Mouse (Mus musculus) ES-E14 (cell line): Measurements from ENCODE around the gene Hdhd5. TPM values are rescaled to one million over a fixed set of nuclear protein-coding genes. Genes with fewer than 3 reads are reported as not detected.

Experiments used
- DNase-seq: peaks from one replicate; pipeline ENCODE4 v3.0.0-alpha.2; 2013; ENCODE audit warnings: low read depth, low spot score
- H3K27ac ChIP-seq: 2 replicates; pipeline ENCODE4 v1.5.1; 2012; ENCODE audit warnings: low read depth, mild to moderate bottlenecking, low read length, moderate library complexity, mixed read lengths; ENCODE audit not compliant: poor library complexity, insufficient read depth, severe bottlenecking
- H3K36me3 ChIP-seq: 2 replicates; pipeline ENCODE4 v1.6.1; 2012; ENCODE audit warnings: mild to moderate bottlenecking, low read length, moderate library complexity, mixed read lengths; ENCODE audit not compliant: control insufficient read depth, poor library complexity, insufficient read depth, severe bottlenecking
- H3K4me1 ChIP-seq, 2 experiments: fragments of 150-350 bp in 1 of 2; sonication (generic) in 1 of 2; 2 replicates each; pipeline ENCODE4 v1.6.1; 2012; ENCODE audit warnings: low read length in 2 of 2, mild to moderate bottlenecking in 1 of 2, mixed read lengths in 1 of 2; ENCODE audit not compliant: control insufficient read depth in 2 of 2, insufficient read depth in 2 of 2, poor library complexity in 1 of 2
- H3K4me3 ChIP-seq, 2 experiments: fragments of 150-350 bp in 1 of 2; sonication (generic) in 1 of 2; 2 replicates each; pipeline ENCODE4 v1.5.1; 2012; ENCODE audit warnings: low read length in 2 of 2, low read depth in 1 of 2, mild to moderate bottlenecking in 1 of 2, mixed read lengths in 1 of 2; ENCODE audit not compliant: insufficient read depth in 1 of 2, poor library complexity in 1 of 2, severe bottlenecking in 1 of 2
- H3K9ac ChIP-seq: 2 replicates; pipeline ENCODE4 v1.6.1; 2012; ENCODE audit warnings: low read depth, mild to moderate bottlenecking, low read length, mixed read lengths; ENCODE audit not compliant: poor library complexity, insufficient read depth, severe bottlenecking
- H3K9me3 ChIP-seq: fragments of 150-350 bp; sonication (generic); 2 replicates; pipeline ENCODE4 v1.6.1; 2012; ENCODE audit warnings: low read depth, mild to moderate bottlenecking, low read length; ENCODE audit not compliant: control insufficient read depth, insufficient read depth
- CHD2 ChIP-seq: IDR thresholded peaks from 2 replicates; pipeline ENCODE4 v1.6.1; 2014; ENCODE audit warnings: mild to moderate bottlenecking, low read depth, low read length, inconsistent platforms
- HCFC1 ChIP-seq: IDR thresholded peaks from 2 replicates; pipeline ENCODE4 v1.6.1; 2012; ENCODE audit warnings: low read length, inconsistent platforms, borderline replicate concordance; ENCODE audit not compliant: insufficient read depth
- MAFK ChIP-seq: IDR thresholded peaks from 2 replicates; pipeline ENCODE4 v1.6.1; 2014; ENCODE audit warnings: mild to moderate bottlenecking, low read depth, low read length, inconsistent platforms; ENCODE audit not compliant: insufficient read depth
- ZC3H11A ChIP-seq: IDR thresholded peaks from 2 replicates; pipeline ENCODE4 v1.6.1; 2012; ENCODE audit warnings: low read depth, mild to moderate bottlenecking, inconsistent platforms, low read length, borderline replicate concordance
- ZNF384 ChIP-seq: IDR thresholded peaks from 2 replicates; pipeline ENCODE4 v1.6.1; 2012; ENCODE audit warnings: low read depth, low read length, inconsistent platforms
- in situ Hi-C, 2 experiments: fragments of 600-800 bp; cut with MboI; formaldehyde crosslinking; loops; one replicate each; pipeline ENCODE4 v1.15.1; 2025; ENCODE audit warnings: low sequenced_read_pairs in 2 of 2, inconsistent platforms in 1 of 2; ENCODE audit not compliant: unreplicated experiment in 2 of 2
- total RNA-seq: library from RNA; depleted of rRNA; stranded (reverse); fragments of 300-350 nt; gene quantifications from 2 replicates; pipeline ENCODE4 v1.2.3, GENCODE M21; 2012; rRNA removed

Gene Hdhd5
- total RNA-seq, 1 experiment, result 27.4 TPM

GRCm38 (mm10) chr6:120462251-120462650 is 68.9 kb downstream of the Hdhd5 start:
- Histone ChIP-seq H3K36me3 (no peaks in the 10 kb centered on the region), H3K4me3 (no peak overlapping the region), H3K27ac (no peak overlapping the region), H3K4me1 (peaks cover 0 to 5% of the 10 kb centered on the region in 2 experiments; a peak in 2 of 4 replicates), H3K9me3 (no peaks in the 10 kb centered on the region), H3K9ac (no peak overlapping the region)
- TF ChIP-seq ZC3H11A (no peak), HCFC1 (no peak), ZNF384 (no peak), CHD2 (no peak), MAFK (no peak)
- no peak for DNase-seq
- in situ Hi-C loops, result no loop called here

- DNase-seq, result no peak
- peaks cover 0 to 5% of the 10 kb centered on the region in 2 experiments; a peak in 2 of 4 replicates for H3K4me1 ChIP-seq
- no peaks in the 10 kb centered on the region for H3K9me3 ChIP-seq
- TF ChIP-seq CHD2, result no peak
- no peak for TF ChIP-seq HCFC1
- TF ChIP-seq MAFK, result no peak
- no peak for TF ChIP-seq ZC3H11A
- no peak for TF ChIP-seq ZNF384
- in situ Hi-C loops, result no loop called here
- H3K9ac ChIP-seq, result no peak overlapping the region
- no peak overlapping the region for H3K27ac ChIP-seq
- H3K4me3 ChIP-seq, result no peak overlapping the region
- H3K36me3 ChIP-seq, result no peaks in the 10 kb centered on the region
These were observed 69.9 kb downstream of the Hdhd5 start for GRCm38 (mm10) chr6:120461217-120461616.

Other genes with a start within 250 kb of the Hdhd5 start
- 4.4 and 9.8 TPM in 2 replicates for gene D330020A13Rik, start 237.0 kb downstream of the Hdhd5 start, total RNA-seq
- 34.1 and 64.9 TPM in 2 replicates for gene B4galnt3, start 236.8 kb downstream of the Hdhd5 start, total RNA-seq
- gene Kdm5a, start 167.2 kb downstream of the Hdhd5 start, total RNA-seq, result 46.6 and 53.3 TPM in 2 replicates
- 32.2 and 32.8 TPM in 2 replicates for gene Ccdc77, start 166.9 kb downstream of the Hdhd5 start, total RNA-seq
- 7.0 and 9.1 TPM in 2 replicates for gene Il17ra, start 68.1 kb downstream of the Hdhd5 start, total RNA-seq
- gene Tmem121b, start 37.5 kb downstream of the Hdhd5 start, total RNA-seq, result 0.09 and 0.11 TPM in 2 replicates
- 26.5 and 35.7 TPM in 2 replicates for gene Cecr2, start 135.1 kb upstream of the Hdhd5 start, total RNA-seq
- 0.89 and 1.3 TPM in 2 replicates for gene Slc25a18, start 242.3 kb upstream of the Hdhd5 start, total RNA-seq